Mouse (Mus musculus) liver, postnatal 0 days (tissue): Measurements from ENCODE around the gene Por. TPM values are rescaled to one million over a fixed set of nuclear protein-coding genes. Genes with fewer than 3 reads are reported as not detected.

Source experiments
- ATAC-seq: fragments of 200-750 bp; cut with Nextera tagmentation; 2 replicates; pipeline ENCODE4 v1.8.0; 2017; ENCODE audit warnings: mild to moderate bottlenecking, moderate library complexity
- DNase-seq: peaks from one replicate; pipeline ENCODE4 v3.0.0-alpha.2; 2016
- H3K27ac ChIP-seq: fragments of 300-500 bp; sonication (generic); 2 replicates; pipeline ENCODE4 v1.5.1; 2014; ENCODE audit warnings: antibody characterized with exemption, moderate library complexity, mild to moderate bottlenecking, low read depth
- H3K27me3 ChIP-seq: fragments of 300-500 bp; sonication (generic); 2 replicates; pipeline ENCODE4 v1.6.1; 2014; ENCODE audit warnings: low read length, control low read depth, mixed read lengths; ENCODE audit not compliant: insufficient read depth
- H3K36me3 ChIP-seq: fragments of 300-500 bp; sonication (generic); replicated peaks from 2 replicates; pipeline ENCODE4 v1.6.1; 2014; ENCODE audit warnings: mild to moderate bottlenecking, control low read depth, low read length, moderate library complexity, mixed read lengths; ENCODE audit not compliant: insufficient read depth
- H3K4me1 ChIP-seq: fragments of 300-500 bp; sonication (generic); 2 replicates; pipeline ENCODE4 v1.6.1; 2014; ENCODE audit warnings: antibody characterized with exemption, mild to moderate bottlenecking, control low read depth; ENCODE audit not compliant: insufficient read depth
- H3K4me2 ChIP-seq: fragments of 300-500 bp; sonication (generic); 2 replicates; pipeline ENCODE4 v1.6.1; 2014; ENCODE audit warnings: low read depth, mild to moderate bottlenecking, low read length, moderate library complexity, mixed read lengths
- H3K4me3 ChIP-seq: fragments of 300-500 bp; sonication (generic); 2 replicates; pipeline ENCODE4 v1.5.1; 2014; ENCODE audit warnings: low read depth, low read length
- H3K9ac ChIP-seq: fragments of 300-500 bp; sonication (generic); replicated peaks from 2 replicates; pipeline ENCODE4 v1.6.1; 2014; ENCODE audit warnings: mild to moderate bottlenecking, moderate library complexity
- H3K9me3 ChIP-seq: fragments of 300-500 bp; sonication (generic); 2 replicates; pipeline ENCODE4 v1.6.1; 2016; ENCODE audit warnings: mild to moderate bottlenecking, control low read depth, low read length, mixed read lengths
- CTCF ChIP-seq: sonication (generic); IDR thresholded peaks from 2 replicates; pipeline ENCODE4 v1.5.1; 2016; ENCODE audit warnings: antibody characterized with exemption, low read depth
- EP300 ChIP-seq: IDR thresholded peaks from 2 replicates; pipeline ENCODE4 v1.6.1; 2016; ENCODE audit warnings: antibody characterized with exemption, low read depth, mild to moderate bottlenecking
- WGBS: fragments of 180-500 bp; shearing (Covaris S2); extraction: QIAGEN DNeasy Blood & Tissue Kit; methylation state at CpG from one replicate; pipeline ENCODE4 v1.1.7; 2014; ENCODE audit not compliant: insufficient replicate concordance; 5-methylcytosine and 5-hydroxymethylcytosine counted together
- polyA plus RNA-seq: library from polyadenylated mRNA; unstranded; fragments of >200 nt; fragmentation: Nextera tagmentation; extraction: Ambion mirVana; gene quantifications from 2 replicates; pipeline ENCODE4 v1.2.1, GENCODE M21; 2015

The Por gene
- polyA plus RNA-seq, 1 experiment from 2014 or later = 303 TPM

DNA sequence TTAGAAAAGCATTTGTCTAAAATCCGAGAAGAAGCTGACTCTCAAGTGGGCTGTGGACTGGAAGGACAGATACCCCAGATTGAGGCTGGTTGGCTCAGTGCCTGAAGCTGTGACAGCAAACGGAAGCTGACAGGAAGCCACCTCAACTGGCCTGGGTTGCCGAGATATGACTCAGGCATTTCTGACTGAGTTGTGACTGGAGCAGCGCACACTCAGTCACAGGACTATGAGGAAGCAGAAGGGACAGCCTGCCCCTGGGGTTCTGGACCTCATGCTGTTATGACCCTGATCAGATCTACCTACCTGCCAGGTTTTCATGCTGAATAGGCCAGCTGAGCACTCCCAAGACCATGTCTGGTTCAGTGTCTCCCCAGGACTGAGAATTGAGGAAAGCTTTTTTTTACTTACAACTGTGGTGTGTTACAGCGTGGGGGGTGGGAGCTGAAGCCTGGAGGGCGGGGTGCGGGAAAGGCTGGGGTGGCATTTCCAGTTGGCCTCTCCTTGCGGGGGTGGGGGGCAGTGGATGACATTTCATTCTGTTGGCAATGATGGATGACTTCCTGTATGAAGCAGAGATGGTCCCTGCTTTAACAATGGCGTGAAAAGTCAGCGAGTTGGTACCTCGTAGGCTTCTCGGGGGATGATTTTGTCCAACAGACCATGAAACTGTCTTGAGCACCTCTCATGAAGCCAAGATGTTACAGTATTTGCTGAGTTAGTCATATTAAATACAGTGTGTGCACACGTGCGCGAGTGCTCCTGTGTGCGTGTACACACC, 43.8 kb downstream of the Por start:
- Histone ChIP-seq H3K4me3 (no peak overlapping the region), H3K4me1 (peaks cover 38% of the 10 kb centered on the region)
- ATAC-seq = peak; percentile 78

GRCm38 (mm10) chr5:135715624-135716023, 45.8 kb downstream of the Por start:
- 54% methylated on average over 10 of the region's 10 CpGs for WGBS
- DNase-seq = no peak
- no peak for ATAC-seq

More for the DNA sequence above, 43.8 kb downstream of the Por start:
- Histone ChIP-seq H3K9ac (no peak overlapping the region), H3K36me3 (peaks cover 28% of the 10 kb centered on the region), H3K27me3 (no peaks in the 10 kb centered on the region), H3K4me2 (peak overlapping the region; percentile 46), H3K27ac (peak overlapping the region; percentile 42; the same call in 1 of the 2 replicates), H3K9me3 (no peaks in the 10 kb centered on the region)
- WGBS = 34% methylated on average over 16 of the region's 16 CpGs
- DNase-seq = peak; percentile 83
- no peak for TF ChIP-seq CTCF
- TF ChIP-seq EP300 = peak; percentile 81

DNA sequence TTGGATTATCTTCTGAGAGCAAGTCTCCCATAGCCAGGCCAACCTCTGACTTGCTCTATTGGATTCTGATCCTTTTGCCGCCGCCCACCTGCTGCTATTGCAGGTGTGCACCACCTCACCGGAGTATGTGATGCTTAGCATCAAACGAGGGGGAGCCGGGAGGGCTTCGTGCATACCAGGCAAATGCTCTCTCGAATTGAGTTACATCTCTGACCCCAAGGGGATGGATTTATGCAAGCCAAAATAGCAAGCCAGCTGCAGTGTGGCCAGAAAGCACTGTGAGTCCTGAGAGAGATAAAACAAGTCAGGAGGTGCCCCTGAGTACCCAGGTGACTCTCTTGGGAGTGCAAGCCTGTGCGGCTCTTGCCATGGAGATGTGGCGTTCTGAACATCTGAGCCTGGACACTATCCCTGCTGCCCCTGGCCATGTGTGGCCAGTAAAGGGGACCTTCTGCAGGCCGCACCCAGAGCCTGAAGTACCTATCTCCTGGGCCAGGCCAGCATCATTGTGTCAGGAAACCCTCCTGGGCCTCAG, 49.8 kb downstream of the Por start:
- H3K9me3 ChIP-seq = no peaks in the 10 kb centered on the region
- TF ChIP-seq CTCF (no peak), EP300 (no peak)
- no peak for ATAC-seq
- H3K4me2 ChIP-seq = no peak overlapping the region
- H3K4me3 ChIP-seq = no peak overlapping the region
- no peak for DNase-seq
- no peak overlapping the region for H3K27ac ChIP-seq
- peaks cover 42% of the 10 kb centered on the region for H3K36me3 ChIP-seq
- WGBS = 87% methylated on average over 10 of the region's 10 CpGs
- no peaks in the 10 kb centered on the region for H3K27me3 ChIP-seq
- peaks cover 9% of the 10 kb centered on the region for H3K4me1 ChIP-seq
- H3K9ac ChIP-seq = no peak overlapping the region

More at GRCm38 (mm10) chr5:135715624-135716023, 45.8 kb downstream of the Por start:
- H3K4me3 ChIP-seq = no peak overlapping the region
- TF ChIP-seq CTCF (peak; percentile 54), EP300 (no peak)
- H3K27ac ChIP-seq = no peak overlapping the region
- H3K9ac ChIP-seq = no peak overlapping the region
- H3K9me3 ChIP-seq = no peaks in the 10 kb centered on the region
- H3K4me1 ChIP-seq = peaks cover 33% of the 10 kb centered on the region
- peaks cover 31% of the 10 kb centered on the region for H3K36me3 ChIP-seq
- H3K27me3 ChIP-seq = no peaks in the 10 kb centered on the region
- no peak overlapping the region for H3K4me2 ChIP-seq

- TF ChIP-seq CTCF (no peak), EP300 (no peak)
- H3K4me1 ChIP-seq = peaks cover 10% of the 10 kb centered on the region
- no peaks in the 10 kb centered on the region for H3K9me3 ChIP-seq
- 77% methylated on average over 3 of the region's 3 CpGs for WGBS
- H3K27me3 ChIP-seq = no peaks in the 10 kb centered on the region
- H3K27ac ChIP-seq = no peak overlapping the region
- H3K9ac ChIP-seq = no peak overlapping the region
- DNase-seq = no peak
- H3K4me2 ChIP-seq = no peak overlapping the region
- no peak for ATAC-seq
- no peak overlapping the region for H3K4me3 ChIP-seq
- H3K36me3 ChIP-seq = peaks cover 44% of the 10 kb centered on the region
Observed at GRCm38 (mm10) chr5:135720121-135720520, 50.3 kb downstream of the Por start.

DNA sequence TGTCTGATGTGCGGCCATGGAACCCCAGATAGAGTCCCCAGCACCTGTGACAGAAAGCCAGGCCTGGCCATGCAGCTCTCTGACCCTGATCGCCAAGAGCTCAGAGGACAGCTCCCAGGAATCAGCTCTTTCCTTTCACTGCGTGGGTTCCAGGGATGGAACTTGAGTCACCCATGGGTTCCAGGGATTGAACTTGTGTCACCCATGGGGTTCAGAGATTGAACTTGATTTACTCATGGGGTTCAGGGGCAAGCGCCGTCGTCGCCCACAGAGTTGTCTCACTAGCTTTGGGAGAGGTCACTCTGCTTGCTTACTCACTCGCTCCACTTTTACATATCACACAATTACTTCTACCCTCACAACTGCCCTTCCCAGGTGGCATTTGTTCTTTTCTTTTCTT, 51.2 kb downstream of the Por start:
- no peak overlapping the region for H3K9ac ChIP-seq
- WGBS = 89% methylated on average over 8 of the region's 8 CpGs
- no peak for DNase-seq
- ATAC-seq = no peak
- peaks cover 15% of the 10 kb centered on the region for H3K4me1 ChIP-seq
- no peaks in the 10 kb centered on the region for H3K9me3 ChIP-seq
- TF ChIP-seq CTCF (no peak), EP300 (no peak)
- H3K27ac ChIP-seq = no peak overlapping the region
- no peaks in the 10 kb centered on the region for H3K27me3 ChIP-seq
- no peak overlapping the region for H3K4me2 ChIP-seq
- H3K36me3 ChIP-seq = peaks cover 45% of the 10 kb centered on the region
- no peak overlapping the region for H3K4me3 ChIP-seq

GRCm38 (mm10) chr5:135722121-135722520, 52.3 kb downstream of the Por start:
- Histone ChIP-seq H3K36me3 (peaks cover 40% of the 10 kb centered on the region), H3K4me1 (peaks cover 15% of the 10 kb centered on the region), H3K9ac (no peak overlapping the region), H3K27me3 (no peaks in the 10 kb centered on the region), H3K4me2 (no peak overlapping the region), H3K4me3 (no peak overlapping the region), H3K27ac (no peak overlapping the region), H3K9me3 (no peaks in the 10 kb centered on the region)
- ATAC-seq = no peak
- no peak for TF ChIP-seq EP300
- 81% methylated on average over 11 of the region's 11 CpGs for WGBS
- DNase-seq = no peak
